Mouse (Mus musculus) hindbrain, postnatal 0 days (tissue): ENCODE measurements around the gene Abca12. TPM values are rescaled to one million over a fixed set of nuclear protein-coding genes. Genes with fewer than 3 reads are reported as not detected.

Source experiments
- ATAC-seq: fragments of 200-750 bp; cut with Nextera tagmentation; 2 replicates; pipeline ENCODE4 v1.8.0; 2017; ENCODE audit warnings: mild to moderate bottlenecking, moderate TSS enrichment, moderate library complexity
- DNase-seq: peaks from one replicate; pipeline ENCODE4 v3.0.0-alpha.2; 2015; ENCODE audit warnings: low spot score
- H3K27ac ChIP-seq: fragments of 300-500 bp; sonication (generic); 2 replicates; pipeline ENCODE4 v1.5.1; 2014; ENCODE audit warnings: mild to moderate bottlenecking
- H3K27me3 ChIP-seq: fragments of 300-500 bp; sonication (generic); 2 replicates; pipeline ENCODE4 v1.6.1; 2014; ENCODE audit warnings: low read length, mixed read lengths; ENCODE audit not compliant: insufficient read depth
- H3K36me3 ChIP-seq: fragments of 300-500 bp; sonication (generic); 2 replicates; pipeline ENCODE4 v1.6.1; 2014; ENCODE audit warnings: low read length, mixed read lengths; ENCODE audit not compliant: insufficient read depth
- H3K4me1 ChIP-seq: fragments of 300-500 bp; sonication (generic); 2 replicates; pipeline ENCODE4 v1.6.1; 2014; ENCODE audit warnings: antibody characterized with exemption, low read length, mixed read lengths; ENCODE audit not compliant: insufficient read depth
- H3K4me2 ChIP-seq: fragments of 300-500 bp; sonication (generic); 2 replicates; pipeline ENCODE4 v1.6.1; 2014; ENCODE audit warnings: low read depth, mild to moderate bottlenecking, low read length, moderate library complexity, mixed read lengths
- H3K4me3 ChIP-seq: fragments of 300-500 bp; sonication (generic); 2 replicates; pipeline ENCODE4 v1.5.1; 2014; ENCODE audit warnings: low read length
- H3K9ac ChIP-seq: fragments of 300-500 bp; sonication (generic); replicated peaks from 2 replicates; pipeline ENCODE4 v1.6.1; 2014; ENCODE audit warnings: mild to moderate bottlenecking, low read length, moderate library complexity, mixed read lengths
- H3K9me3 ChIP-seq: fragments of 300-500 bp; sonication (generic); 2 replicates; pipeline ENCODE4 v1.6.1; 2016; ENCODE audit warnings: low read length, mixed read lengths
- CTCF ChIP-seq: IDR thresholded peaks from 2 replicates; pipeline ENCODE4 v1.5.1; 2016; ENCODE audit warnings: antibody characterized with exemption, control low read depth, low read depth
- WGBS: fragments of 180-500 bp; shearing (Covaris S2); extraction: QIAGEN DNeasy Blood & Tissue Kit; methylation state at CpG from one replicate; pipeline ENCODE4 v1.1.7; 2014; 5-methylcytosine and 5-hydroxymethylcytosine counted together
- polyA plus RNA-seq: library from polyadenylated mRNA; unstranded; fragments of >200 nt; fragmentation: Nextera tagmentation; extraction: Ambion mirVana; gene quantifications from 2 replicates; pipeline ENCODE4 v1.2.1, GENCODE M21; 2015
- total RNA-seq: library from RNA; depleted of rRNA; stranded (reverse); fragments of >200 nt; gene quantifications from 2 replicates; pipeline ENCODE4 v1.2.3, GENCODE M21; 2014

Gene Abca12
- total and polyA plus RNA-seq, 2 experiments from 2014 or later = 0.04 to 0.58 TPM

GRCm38 (mm10) chr1:71341370-71342260 lies 73.1 kb downstream of the Abca12 start:
- Histone ChIP-seq H3K9me3 (no peaks in the 10 kb centered on the region), H3K27me3 (no peaks in the 10 kb centered on the region), H3K9ac (no peak overlapping the region), H3K4me2 (no peak overlapping the region), H3K4me1 (no peaks in the 10 kb centered on the region), H3K36me3 (no peaks in the 10 kb centered on the region), H3K27ac (no peak overlapping the region), H3K4me3 (no peak overlapping the region)
- no peak for ATAC-seq
- DNase-seq = no peak
- WGBS = 38% methylated on average over 7 of the region's 7 CpGs
- no peak for TF ChIP-seq CTCF

GRCm38 (mm10) chr1:71338548-71339340 lies 76.0 kb downstream of the Abca12 start:
- ATAC-seq (no peak), DNase-seq (no peak)
- Histone ChIP-seq H3K4me2 (no peak overlapping the region), H3K27ac (no peak overlapping the region), H3K4me3 (no peak overlapping the region), H3K36me3 (no peaks in the 10 kb centered on the region), H3K4me1 (no peaks in the 10 kb centered on the region), H3K9ac (no peak overlapping the region), H3K9me3 (no peaks in the 10 kb centered on the region), H3K27me3 (no peaks in the 10 kb centered on the region)
- no peak for TF ChIP-seq CTCF
- WGBS = 80% methylated on average over 4 of the region's 4 CpGs

GRCm38 (mm10) chr1:71330349-71330748 lies 84.4 kb downstream of the Abca12 start:
- TF ChIP-seq CTCF = no peak
- WGBS = 87% methylated on average over 3 of the region's 3 CpGs
- H3K9ac ChIP-seq = no peak overlapping the region
- no peaks in the 10 kb centered on the region for H3K4me1 ChIP-seq
- no peak overlapping the region for H3K27ac ChIP-seq
- H3K36me3 ChIP-seq = no peaks in the 10 kb centered on the region
- no peak for ATAC-seq
- no peak overlapping the region for H3K4me2 ChIP-seq
- no peaks in the 10 kb centered on the region for H3K27me3 ChIP-seq
- no peak for DNase-seq
- no peak overlapping the region for H3K4me3 ChIP-seq
- no peaks in the 10 kb centered on the region for H3K9me3 ChIP-seq

- TF ChIP-seq CTCF = no peak
- DNase-seq (no peak), ATAC-seq (no peak)
- no peak overlapping the region for H3K4me2 ChIP-seq
- 93% methylated on average over 4 of the region's 4 CpGs for WGBS
- no peak overlapping the region for H3K27ac ChIP-seq
- no peak overlapping the region for H3K4me3 ChIP-seq
- H3K4me1 ChIP-seq = no peaks in the 10 kb centered on the region
- no peaks in the 10 kb centered on the region for H3K27me3 ChIP-seq
- H3K36me3 ChIP-seq = no peaks in the 10 kb centered on the region
- no peaks in the 10 kb centered on the region for H3K9me3 ChIP-seq
- no peak overlapping the region for H3K9ac ChIP-seq
These were observed 102.5 kb downstream of the Abca12 start for GRCm38 (mm10) chr1:71312171-71312570.

GRCm38 (mm10) chr1:71310614-71311013 lies 104.1 kb downstream of the Abca12 start:
- Histone ChIP-seq H3K27ac (no peak overlapping the region), H3K9me3 (no peaks in the 10 kb centered on the region), H3K4me2 (no peak overlapping the region), H3K9ac (no peak overlapping the region), H3K4me1 (no peaks in the 10 kb centered on the region), H3K36me3 (no peaks in the 10 kb centered on the region), H3K4me3 (no peak overlapping the region), H3K27me3 (no peaks in the 10 kb centered on the region)
- ATAC-seq (no peak), DNase-seq (no peak)
- no peak for TF ChIP-seq CTCF
- WGBS = 89% methylated on average over 6 of the region's 6 CpGs

GRCm38 (mm10) chr1:71307362-71307761 lies 107.3 kb downstream of the Abca12 start:
- TF ChIP-seq CTCF = no peak
- ATAC-seq (no peak), DNase-seq (no peak)
- no peak overlapping the region for H3K4me2 ChIP-seq
- H3K9ac ChIP-seq = no peak overlapping the region
- WGBS = 56% methylated on average over 2 of the region's 2 CpGs
- H3K9me3 ChIP-seq = no peaks in the 10 kb centered on the region
- H3K27me3 ChIP-seq = no peaks in the 10 kb centered on the region
- no peak overlapping the region for H3K4me3 ChIP-seq
- no peak overlapping the region for H3K27ac ChIP-seq
- no peaks in the 10 kb centered on the region for H3K36me3 ChIP-seq
- H3K4me1 ChIP-seq = no peaks in the 10 kb centered on the region
